Comparison of ENCODE assay signal across 8 mouse cellular contexts in genomic region chr13:114931775-114932294, GRCm38 (mm10). TPM values are rescaled to one million over a fixed set of nuclear protein-coding genes. Genes with fewer than 3 reads are reported as not detected.
A peak's percentile ranks its signal among the peaks of the same experiment; 100 is the strongest.
DNase-seq lines count a peak whose midpoint lies in the region; ATAC-seq and TF ChIP-seq lines count a peak whose summit lies in the region.

Itga2 (minus strand) TSS chr13:114932100.

- no peaks in the 10 kb centered on the region for H3K9me3 ChIP-seq in embryonic facial prominence, embryonic 12.5 days
- no peaks in the 10 kb centered on the region for H3K9me3 ChIP-seq in liver, embryonic 11.5 days (ENCODE audit: control insufficient read depth, low read length)
- H3K9me3 ChIP-seq in midbrain, postnatal 0 days (ENCODE audit: low read length) = no peaks in the 10 kb centered on the region

- peak within 1 kb of the TSS; percentile 42; the same call in 1 of the 2 replicates for H3K9ac ChIP-seq in embryonic facial prominence, embryonic 12.5 days
- peak within 1 kb of the TSS; percentile 1; the same call in 1 of the 2 replicates for H3K9ac ChIP-seq in liver, embryonic 11.5 days (ENCODE audit: low read depth, low read length)
- no peak within 1 kb of the TSS for H3K9ac ChIP-seq in midbrain, postnatal 0 days (replicated peaks; ENCODE audit: low read length, poor library complexity, severe bottlenecking)

- TF ChIP-seq POLR2A in cerebellum, adult 2 months (IDR thresholded peaks at IDR 0.05; ENCODE audit: borderline replicate concordance, insufficient read depth, low read length) = no peak

- peak within 1 kb of the TSS; percentile 63 for H3K4me2 ChIP-seq in embryonic facial prominence, embryonic 12.5 days (replicated peaks)
- peak within 1 kb of the TSS; percentile 71 for H3K4me2 ChIP-seq in liver, embryonic 11.5 days
- peak within 1 kb of the TSS; percentile 87 for H3K4me2 ChIP-seq in midbrain, postnatal 0 days (ENCODE audit: low read depth, low read length, poor library complexity, severe bottlenecking)

- no peak within 1 kb of the TSS for H3K27ac ChIP-seq in cerebellum, adult 2 months (ENCODE audit: insufficient read depth, low read length)
- H3K27ac ChIP-seq in embryonic facial prominence, embryonic 12.5 days = no peak within 1 kb of the TSS
- H3K27ac ChIP-seq in liver, embryonic 11.5 days (ENCODE audit: low read depth, low read length) = no peak within 1 kb of the TSS
- H3K27ac ChIP-seq in midbrain, postnatal 0 days (ENCODE audit: low read depth, low read length) = no peak within 1 kb of the TSS

- ATAC-seq in embryonic facial prominence, embryonic 12.5 days (ENCODE audit: insufficient number of reproducible peaks, insufficient read depth, low FRiP score, low TSS enrichment) = peak; percentile 69
- peak; percentile 77 for ATAC-seq in liver, embryonic 11.5 days (replicated peaks; ENCODE audit: low FRiP score)
- 0 out of 2 replicates have a peak, but pooled peaks have one; percentile 38 for ATAC-seq in midbrain, postnatal 0 days (ENCODE audit: low FRiP score)

- no peak for TF ChIP-seq CTCF in cerebellum, adult 2 months (IDR thresholded peaks at IDR 0.05; ENCODE audit: borderline replicate concordance, insufficient read depth, low read depth, low read length)
- TF ChIP-seq CTCF in midbrain, postnatal 0 days (IDR thresholded peaks at IDR 0.05) = peak; percentile 49

- peaks cover 1% of the 10 kb centered on the region; the same call in 1 of the 2 replicates for H3K27me3 ChIP-seq in cerebellum, adult 2 months (ENCODE audit: control insufficient read depth, insufficient read depth, low read length)
- H3K27me3 ChIP-seq in embryonic facial prominence, embryonic 12.5 days = peaks cover 12% of the 10 kb centered on the region; the same call in 1 of the 2 replicates
- H3K27me3 ChIP-seq in liver, embryonic 11.5 days (replicated peaks; ENCODE audit: control insufficient read depth, insufficient read depth, low read length) = no peaks in the 10 kb centered on the region
- peaks cover 33% of the 10 kb centered on the region for H3K27me3 ChIP-seq in midbrain, postnatal 0 days (ENCODE audit: insufficient read depth, low read length)

- H3K36me3 ChIP-seq in embryonic facial prominence, embryonic 12.5 days = no peaks in the 10 kb centered on the region
- H3K36me3 ChIP-seq in liver, embryonic 11.5 days (ENCODE audit: control insufficient read depth, insufficient read depth, low read length) = no peaks in the 10 kb centered on the region
- H3K36me3 ChIP-seq in midbrain, postnatal 0 days (ENCODE audit: insufficient read depth, low read length) = no peaks in the 10 kb centered on the region

- peaks cover 2% of the 10 kb centered on the region; the same call in 1 of the 2 replicates for H3K4me1 ChIP-seq in cerebellum, adult 2 months (ENCODE audit: control insufficient read depth, insufficient read depth, low read length)
- H3K4me1 ChIP-seq in embryonic facial prominence, embryonic 12.5 days = peaks cover 8% of the 10 kb centered on the region
- peaks cover 3% of the 10 kb centered on the region; the same call in 1 of the 2 replicates for H3K4me1 ChIP-seq in liver, embryonic 11.5 days (replicated peaks; ENCODE audit: control insufficient read depth, insufficient read depth, low read length)
- peaks cover 6% of the 10 kb centered on the region; the same call in 1 of the 2 replicates for H3K4me1 ChIP-seq in midbrain, postnatal 0 days (ENCODE audit: insufficient read depth, low read length)

- peak; percentile 10 to 26 for DNase-seq in cerebellum, adult 2 months
- no peak for DNase-seq in cerebellum, adult 11 months
- peak; percentile 48 for DNase-seq in heart, adult 8-10 months (ENCODE audit: low spot score)
- peak; percentile 66 for DNase-seq in kidney, adult 18-20 months
- peak; percentile 72 for DNase-seq in liver, embryonic 11.5 days (ENCODE audit: low spot score)
- peak; percentile 27 for DNase-seq in midbrain, postnatal 0 days (ENCODE audit: low spot score)
- peak; percentile 51 to 56 for DNase-seq in spleen, postnatal 36 days (ENCODE audit: low spot score in 2 of 2)

- WGBS in cerebellum, adult 2 months = 2% methylated on average over 28 of the region's 28 CpGs
- 2% methylated on average over 28 of the region's 28 CpGs for WGBS in embryonic facial prominence, embryonic 12.5 days
- WGBS in liver, embryonic 11.5 days = 1% methylated on average over 28 of the region's 28 CpGs
- WGBS in midbrain, postnatal 0 days = 3% methylated on average over 28 of the region's 28 CpGs

- peak within 1 kb of the TSS; percentile 26 for H3K4me3 ChIP-seq in cerebellum, adult 2 months (replicated peaks; ENCODE audit: insufficient read depth, low read depth, low read length)
- H3K4me3 ChIP-seq in embryonic facial prominence, embryonic 12.5 days = peak within 1 kb of the TSS; percentile 43
- H3K4me3 ChIP-seq in liver, embryonic 11.5 days (ENCODE audit: low read depth, low read length) = peak within 1 kb of the TSS; percentile 51
- H3K4me3 ChIP-seq in midbrain, postnatal 0 days (ENCODE audit: low read depth, low read length) = peak within 1 kb of the TSS; percentile 39

RNA-seq across cellular contexts. Expression of gene Itga2, which starts in this region (rescaled TPM):
- polyA plus RNA-seq in cerebellum, adult 2 months (2012; rRNA removed) = 0.10 and 0.13 TPM in 2 replicates
- 2.8 and 3.3 TPM in 2 replicates for polyA plus RNA-seq in embryonic facial prominence, embryonic 12.5 days (2016; fragmentation: Nextera tagmentation; extraction: Ambion mirVana)
- 1 to 10 TPM in 1 of 4 experiments, under 1 TPM in 3; 0.53 to 1.1 (median 0.67) TPM for total RNA-seq in heart, adult 8-10 months (2022)
- 1.3 TPM in 2 replicates for polyA plus RNA-seq in liver, embryonic 11.5 days (2014; fragmentation: Nextera tagmentation; extraction: Ambion mirVana)
- 0.80 and 1.1 TPM in 2 replicates for total RNA-seq in midbrain, postnatal 0 days (2014; rRNA removed)
- polyA plus RNA-seq in midbrain, postnatal 0 days (2015; fragmentation: Nextera tagmentation; extraction: Ambion mirVana) = 0.31 and 0.39 TPM in 2 replicates

Comparison
In these comparisons a context has a peak if more than half of its experiments do, and no peak if none do; other contexts are left out.
1. Peak in DNase-seq and H3K4me3 ChIP-seq in cerebellum, adult 2 months; RNA of the gene not detected or under 1 TPM.